Mouse (Mus musculus): Measurements from ENCODE around the gene Preb. TPM values are rescaled to one million over a fixed set of nuclear protein-coding genes. Genes with fewer than 3 reads are reported as not detected.
A peak's percentile ranks its signal among the peaks of the same experiment; 100 is the strongest.

Preb gene
- total RNA-seq, 2 experiments from 2014 or later = 121 to 128 TPM

- intact Hi-C loops (cut with DNase I) = loop anchor here (10.0 kb wide), 1 partner anchor 198 kb away; the partner anchor contains the start of gene Dpysl5
- no peak for DNase-seq (ENCODE audit: low spot score in 2 of 2)
Observed at GRCm38 (mm10) chr5:30913060-30913841, 46.9 kb downstream of the Preb start, which contains the start of gene Emilin1. Gene Emilin1 (plus strand): TSS chr5:30913402.

- DNase-seq (ENCODE audit: low spot score in 2 of 2) = no peak
- intact Hi-C loops (cut with DNase I) = loop anchor here (10.0 kb wide), 1 partner anchor 197 kb away; the partner anchor contains the start of gene Dpysl5
Observed at GRCm38 (mm10) chr5:30912156-30912555, 48.0 kb downstream of the Preb start.

GRCm38 (mm10) chr5:30910481-30910880 lies 49.7 kb downstream of the Preb start:
- DNase-seq (ENCODE audit: low spot score in 2 of 2) = no peak
- intact Hi-C loops (cut with DNase I) = loop anchor here (10.0 kb wide), 1 partner anchor 196 kb away; the partner anchor contains the start of gene Dpysl5

GRCm38 (mm10) chr5:30909863-30910262 lies 50.3 kb downstream of the Preb start:
- intact Hi-C loops (cut with DNase I) = loop anchor here (10.0 kb wide), 1 partner anchor 195 kb away; the partner anchor contains the start of gene Dpysl5
- no peak for DNase-seq (ENCODE audit: low spot score in 2 of 2)

- intact Hi-C loops (cut with DNase I) = no loop called here
- no peak for DNase-seq (ENCODE audit: low spot score in 2 of 2)
Observed at GRCm38 (mm10) chr5:30909300-30909659, 50.9 kb downstream of the Preb start.

GRCm38 (mm10) chr5:30908426-30909299 lies 51.5 kb downstream of the Preb start:
- DNase-seq (ENCODE audit: low spot score in 2 of 2) = no peak
- intact Hi-C loops (cut with DNase I) = no loop called here

GRCm38 (mm10) chr5:30907413-30908059 lies 52.6 kb downstream of the Preb start, which contains the start of gene Ost4:
Gene Ost4 (minus strand): TSS chr5:30907788.
- DNase-seq (ENCODE audit: low spot score in 2 of 2) = peak; percentile 96 to 97
- intact Hi-C loops (cut with DNase I) = no loop called here

GRCm38 (mm10) chr5:30901860-30902259 lies 58.3 kb downstream of the Preb start:
- intact Hi-C loops (cut with DNase I) = no loop called here
- no peak for DNase-seq (ENCODE audit: low spot score in 2 of 2)

Other genes with a start within 250 kb of the Preb start
- 10 to 100 TPM; 21.6 to 30.1 TPM for gene Dpysl5, start 248.8 kb downstream of the Preb start, total RNA-seq (2021)
- 100 to 1,000 TPM; 223 to 238 TPM for gene Mapre3, start 145.7 kb downstream of the Preb start, total RNA-seq (2021)
- gene Tmem214, start 92.3 kb downstream of the Preb start, total RNA-seq (2021) = 10 to 100 TPM; 51.9 to 79.5 TPM
- gene Agbl5, start 71.7 kb downstream of the Preb start, total RNA-seq (2021) = 10 to 100 TPM; 13.5 to 20.2 TPM
- gene Ost4, start 52.6 kb downstream of the Preb start, total RNA-seq (2021) = 10 to 100 TPM; 82.6 to 97.0 TPM
- gene Emilin1, start 47.0 kb downstream of the Preb start, total RNA-seq (2021) = 1 to 10 TPM; 1.7 to 5.1 TPM
- gene Khk, start 38.9 kb downstream of the Preb start, total RNA-seq (2021) = 10 to 100 TPM; 14.4 TPM
- 10 to 100 TPM; 26.1 to 26.4 TPM for gene Cgref1, start 14.8 kb downstream of the Preb start, total RNA-seq (2021)
- gene Tcf23, start 8.3 kb upstream of the Preb start, total RNA-seq (2021) = under 1 TPM; 0.15 to 0.27 TPM
- 10 to 100 TPM; 74.3 to 75.8 TPM for gene Atraid, start 88.0 kb upstream of the Preb start, total RNA-seq (2021)
- gene Slc5a6, start 88.6 kb upstream of the Preb start, total RNA-seq (2021) = 10 to 100 TPM; 14.4 to 17.9 TPM
- gene Cad, start 94.4 kb upstream of the Preb start, total RNA-seq (2021) = 10 to 100 TPM; 18.1 to 21.8 TPM
- not detected for gene Dnajc5g, start 145.9 kb upstream of the Preb start, total RNA-seq (2021)
- gene Slc30a3, start 147.9 kb upstream of the Preb start, total RNA-seq (2021) = 100 to 1,000 TPM; 155 to 159 TPM
- 1 to 10 TPM; 1.4 to 2.8 TPM for gene Trim54, start 156.4 kb upstream of the Preb start, total RNA-seq (2021)
- gene Ucn, start 178.5 kb upstream of the Preb start, total RNA-seq (2021) = 1 to 10 TPM in 1 of 2 experiments, not detected in 1; 2.4 TPM
- 10 to 100 TPM; 46.2 to 50.8 TPM for gene Mpv17, start 193.9 kb upstream of the Preb start, total RNA-seq (2021)
- gene Gm29609, start 219.6 kb upstream of the Preb start, total RNA-seq (2021) = 1 to 10 TPM; 2.0 to 5.1 TPM
- gene Gtf3c2, start 219.8 kb upstream of the Preb start, total RNA-seq (2021) = 10 to 100 TPM; 48.0 to 73.7 TPM
- 10 to 100 TPM; 78.9 to 84.4 TPM for gene Snx17, start 232.9 kb upstream of the Preb start, total RNA-seq (2021)
- gene Eif2b4, start 233.1 kb upstream of the Preb start, total RNA-seq (2021) = 10 to 100 TPM; 36.2 to 41.1 TPM
- gene Zfp513, start 241.9 kb upstream of the Preb start, total RNA-seq (2021) = 10 to 100 TPM; 26.8 to 29.3 TPM

All from left cerebral cortex, postnatal 36 days (tissue).